Mouse (Mus musculus) thymus, adult 2 months (tissue): ENCODE measurements around the gene Numa1.

Source experiments
- CTCF ChIP-seq: fragments of 200-500 bp; IDR thresholded peaks from 2 replicates; pipeline ENCODE4 v1.5.1; 2012; ENCODE audit warnings: mild to moderate bottlenecking, control low read depth, low read length, moderate library complexity, borderline replicate concordance; ENCODE audit not compliant: control insufficient read depth, poor library complexity, insufficient read depth; ENCODE audit errors: extremely low read depth
- POLR2A ChIP-seq: fragments of 200-500 bp; IDR thresholded peaks from 2 replicates; pipeline ENCODE4 v1.6.1; 2012; ENCODE audit warnings: mild to moderate bottlenecking, low read length, control low read depth, moderate library complexity; ENCODE audit not compliant: control insufficient read depth, poor library complexity, insufficient read depth; ENCODE audit errors: extremely low read depth

DNA sequence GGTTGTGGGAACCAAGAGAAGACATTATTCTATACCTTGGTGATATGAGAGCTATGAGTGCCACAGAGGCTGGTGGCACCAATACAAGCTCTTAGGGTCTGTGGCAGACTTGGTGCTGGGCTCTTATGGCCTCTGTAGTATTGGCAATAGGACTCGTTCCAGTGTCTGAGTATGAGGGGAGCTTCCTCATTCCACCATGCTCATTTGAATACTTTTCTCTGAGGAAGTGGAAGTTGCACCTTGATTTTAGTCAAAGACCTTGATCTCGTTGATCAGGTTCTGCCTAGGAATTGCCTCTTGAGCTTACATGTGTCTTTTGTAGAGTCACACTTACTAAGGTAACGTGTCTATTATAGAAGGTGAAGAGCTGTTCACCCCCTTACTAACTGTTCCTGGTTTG, 60.3 kb downstream of the Numa1 start:
- TF ChIP-seq CTCF (no peak), POLR2A (no peak)
